Mouse (Mus musculus) embryonic fibroblast, embryonic 13.5 days (primary cell): ENCODE measurements around the gene Ppm1j. TPM values are rescaled to one million over a fixed set of nuclear protein-coding genes. Genes with fewer than 3 reads are reported as not detected.

ENCODE experiments used
- H3K27ac ChIP-seq: 2 replicates; pipeline ENCODE4 v1.5.1; 2012; ENCODE audit warnings: low read length, control low read depth, inconsistent platforms; ENCODE audit not compliant: insufficient read depth
- H3K4me1 ChIP-seq: 2 replicates; pipeline ENCODE4 v1.6.1; 2011; ENCODE audit warnings: low read length; ENCODE audit not compliant: control insufficient read depth, insufficient read depth
- H3K4me3 ChIP-seq: 2 replicates; pipeline ENCODE4 v1.5.1; 2011; ENCODE audit warnings: mild to moderate bottlenecking, control low read depth, low read length; ENCODE audit not compliant: insufficient read depth
- CTCF ChIP-seq: IDR thresholded peaks from 2 replicates; pipeline ENCODE4 v1.5.1; 2011; ENCODE audit warnings: mild to moderate bottlenecking, control low read depth, low read length, moderate library complexity, borderline replicate concordance; ENCODE audit not compliant: insufficient read depth
- POLR2A ChIP-seq: IDR thresholded peaks from 2 replicates; pipeline ENCODE4 v1.6.1; 2011; ENCODE audit warnings: low read depth, mild to moderate bottlenecking, control low read depth, low read length, moderate library complexity
- polyA plus RNA-seq: library from polyadenylated mRNA; stranded (reverse); fragments of >200 nt; gene quantifications from 2 replicates; pipeline ENCODE4 v1.2.4, GENCODE M21; 2011; ENCODE audit warnings: low read depth; ENCODE audit not compliant: missing spikeins, insufficient read length

The Ppm1j gene
- polyA plus RNA-seq, 1 experiment: 4.7 TPM

- H3K27ac ChIP-seq: peak within 1 kb of the TSS; percentile 43
- H3K4me3 ChIP-seq: peak within 1 kb of the TSS; percentile 64
- H3K4me1 ChIP-seq: peaks cover 9% of the 10 kb centered on the region
- TF ChIP-seq POLR2A: peak; percentile 45
- no peak for TF ChIP-seq CTCF
These were observed 37.3 kb downstream of the Ppm1j start, which contains the start of gene Mov10 for GRCm38 (mm10) chr3:104817991-104818748. Gene Mov10, minus strand, starts transcription at chr3:104818563.

- Histone ChIP-seq H3K4me3 (peak overlapping the region; percentile 64), H3K27ac (peak overlapping the region; percentile 33; the same call in 1 of the 2 replicates), H3K4me1 (peaks cover 9% of the 10 kb centered on the region)
- TF ChIP-seq POLR2A: no peak
- no peak for TF ChIP-seq CTCF
These were observed 37.9 kb downstream of the Ppm1j start for GRCm38 (mm10) chr3:104818749-104819134.

GRCm38 (mm10) chr3:104820426-104820825, 39.6 kb downstream of the Ppm1j start:
- no peak overlapping the region for H3K4me3 ChIP-seq
- no peak overlapping the region for H3K27ac ChIP-seq
- peaks cover 9% of the 10 kb centered on the region for H3K4me1 ChIP-seq
- no peak for TF ChIP-seq CTCF
- no peak for TF ChIP-seq POLR2A

- Histone ChIP-seq H3K4me3 (no peak overlapping the region), H3K27ac (no peak overlapping the region), H3K4me1 (peaks cover 6% of the 10 kb centered on the region)
- TF ChIP-seq POLR2A (no peak), CTCF (no peak)
These were observed 41.6 kb downstream of the Ppm1j start for GRCm38 (mm10) chr3:104822413-104822812.

Other genes with a start within 250 kb of the Ppm1j start
- 12.9 and 25.2 TPM in 2 replicates for gene Slc16a1, start 142.4 kb upstream of the Ppm1j start, polyA plus RNA-seq
- gene Fam19a3, start 784 bp downstream of the Ppm1j start, polyA plus RNA-seq: 0.12 and 0.32 TPM in 2 replicates
- 439 and 560 TPM in 2 replicates for gene Rhoc, start 7.3 kb downstream of the Ppm1j start, polyA plus RNA-seq
- gene Mov10, start 37.5 kb downstream of the Ppm1j start, polyA plus RNA-seq: 21.3 and 25.8 TPM in 2 replicates
- gene St7l, start 82.9 kb downstream of the Ppm1j start, polyA plus RNA-seq: 23.4 and 33.0 TPM in 2 replicates
- gene Capza1, start 83.4 kb downstream of the Ppm1j start, polyA plus RNA-seq: 230 and 240 TPM in 2 replicates
- 2.5 and 3.6 TPM in 2 replicates for gene Wnt2b, start 180.9 kb downstream of the Ppm1j start, polyA plus RNA-seq